Comparison of ENCODE assay signal across 8 mouse cellular contexts in the genomic region with DNA sequence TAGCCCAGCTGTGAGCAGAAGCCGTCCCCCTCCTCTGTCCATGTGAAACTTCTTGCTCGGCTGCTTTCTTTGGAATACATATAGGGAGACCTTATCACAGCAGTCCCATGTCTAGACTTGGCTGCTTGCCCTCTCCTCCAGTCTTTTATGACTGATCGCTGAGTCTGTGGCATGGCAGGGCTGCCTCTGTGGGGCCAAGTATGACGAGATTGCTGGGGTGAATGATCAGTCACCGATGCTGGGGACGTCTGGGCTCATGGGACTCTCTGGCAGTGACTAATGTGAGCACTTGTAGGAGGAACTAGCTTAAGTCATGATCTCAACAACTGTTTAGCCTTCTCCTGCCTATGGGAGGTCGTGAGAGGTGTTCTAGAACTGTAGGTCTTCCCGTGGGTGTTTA. TPM values are rescaled to one million over a fixed set of nuclear protein-coding genes. Genes with fewer than 3 reads are reported as not detected.
A peak's percentile ranks its signal among the peaks of the same experiment; 100 is the strongest.
DNase-seq lines count a peak whose midpoint lies in the region; ATAC-seq lines count a peak whose summit lies in the region.

No protein-coding gene starts in this region.

- no peak overlapping the region for H3K4me3 ChIP-seq in lung, embryonic 15.5 days
- no peak overlapping the region for H3K4me3 ChIP-seq in hindbrain, embryonic 13.5 days

- no peak for DNase-seq in lung, postnatal 25 days (ENCODE audit: low spot score)
- DNase-seq in heart, adult 9 months (ENCODE audit: low spot score in 2 of 2): peak; percentile 66 to 77
- DNase-seq in kidney, postnatal 10 days: peak; percentile 82
- DNase-seq in splenic B cell, adult 2 months (ENCODE audit: low read depth, low spot score): peak; percentile 93
- DNase-seq in cerebellum, adult 18-20 months: no peak
- no peak for DNase-seq in right cerebral cortex, adult 18-20 months

- no peak overlapping the region for H3K4me2 ChIP-seq in lung, embryonic 15.5 days
- no peak overlapping the region for H3K4me2 ChIP-seq in hindbrain, embryonic 13.5 days

- 24% methylated on average over 8 of the region's 8 CpGs for WGBS in lung, embryonic 15.5 days
- WGBS in hindbrain, embryonic 13.5 days: 68% methylated on average over 8 of the region's 8 CpGs

- peak; percentile 82 for ATAC-seq in lung, embryonic 15.5 days (ENCODE audit: borderline replicate concordance, extremely low read depth, low FRiP score, low TSS enrichment)
- no peak for ATAC-seq in hindbrain, embryonic 13.5 days (ENCODE audit: low FRiP score)

- H3K27me3 ChIP-seq in lung, embryonic 15.5 days: no peaks in the 10 kb centered on the region; the same call in 1 of the 2 replicates
- H3K27me3 ChIP-seq in splenic B cell, adult 2 months (ENCODE audit: control insufficient read depth, insufficient read depth, low read length, poor library complexity, severe bottlenecking): no peaks in the 10 kb centered on the region
- H3K27me3 ChIP-seq in hindbrain, embryonic 13.5 days: peaks cover 19% of the 10 kb centered on the region

- no peak overlapping the region for H3K9ac ChIP-seq in lung, embryonic 15.5 days
- no peak overlapping the region for H3K9ac ChIP-seq in hindbrain, embryonic 13.5 days

- no peaks in the 10 kb centered on the region for H3K9me3 ChIP-seq in lung, embryonic 15.5 days
- H3K9me3 ChIP-seq in hindbrain, embryonic 13.5 days: no peaks in the 10 kb centered on the region

- no peaks in the 10 kb centered on the region for H3K36me3 ChIP-seq in lung, embryonic 15.5 days
- no peaks in the 10 kb centered on the region for H3K36me3 ChIP-seq in splenic B cell, adult 2 months (ENCODE audit: control insufficient read depth, insufficient read depth, low read length, poor library complexity, severe bottlenecking)
- H3K36me3 ChIP-seq in hindbrain, embryonic 13.5 days: no peaks in the 10 kb centered on the region

- peaks cover 41% of the 10 kb centered on the region for H3K4me1 ChIP-seq in lung, embryonic 15.5 days
- peaks cover 25% of the 10 kb centered on the region for H3K4me1 ChIP-seq in hindbrain, embryonic 13.5 days (replicated peaks)

- H3K27ac ChIP-seq in lung, embryonic 15.5 days: peak overlapping the region; percentile 34; the same call in 1 of the 2 replicates
- no peak overlapping the region for H3K27ac ChIP-seq in hindbrain, embryonic 13.5 days

RNA-seq across cellular contexts. Expression of gene Plekhg3, which starts 21.6 kb away (rescaled TPM):
- 6.9 and 7.2 TPM in 2 replicates for polyA plus RNA-seq in lung, embryonic 15.5 days (2015; fragmentation: Nextera tagmentation; extraction: Ambion mirVana)
- polyA plus RNA-seq in hindbrain, embryonic 13.5 days (2015; fragmentation: Nextera tagmentation; extraction: Ambion mirVana): 1.6 and 2.1 TPM in 2 replicates

Comparison
In these comparisons a context has a peak if more than half of its experiments do, and no peak if none do; other contexts are left out.
1. DNase-seq: peak in heart, adult 9 months (2 of 2), kidney, postnatal 10 days (single experiment) and splenic B cell, adult 2 months (single experiment); none in lung, postnatal 25 days (single experiment), cerebellum, adult 18-20 months (0 of 2) and right cerebral cortex, adult 18-20 months (single experiment).